8 mouse cellular contexts compared by ENCODE assay signal in the genomic region with DNA sequence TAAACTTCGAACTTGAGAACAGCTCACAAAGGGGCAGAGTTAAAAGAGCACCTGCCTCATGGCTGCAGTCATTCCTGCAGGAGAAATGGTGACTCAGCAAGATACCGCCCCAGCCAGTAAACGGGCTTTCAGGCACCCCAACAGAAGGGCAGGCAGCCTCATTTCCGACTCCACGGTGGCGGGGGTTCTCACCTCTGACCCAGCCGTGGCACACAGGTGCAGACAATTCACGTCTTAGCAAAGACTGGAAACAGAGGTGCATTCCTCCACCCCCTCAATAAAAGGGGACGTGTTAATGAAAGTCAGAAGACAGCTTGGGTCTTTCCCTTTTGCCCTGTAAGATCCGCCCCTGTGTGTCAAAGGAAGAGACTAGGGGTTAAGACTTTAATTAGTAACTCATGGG.
A peak's percentile ranks its signal among the peaks of the same experiment; 100 is the strongest.
DNase-seq lines count a peak whose midpoint lies in the region; ATAC-seq lines count a peak whose summit lies in the region.

No protein-coding gene starts in this region.

- intact Hi-C loops in heart, postnatal 25 days (cut with DNase I), result loop anchor here (2.0 to 10.0 kb wide), 4 partner anchors 17 to 701 kb away; no protein-coding TSS in a partner anchor
- intact Hi-C loops in gastrocnemius, postnatal 36 days (cut with DNase I), result no loop called here

- no peaks in the 10 kb centered on the region for H3K27me3 ChIP-seq in heart, embryonic 13.5 days (replicated peaks)
- H3K27me3 ChIP-seq in intestine, embryonic 15.5 days (replicated peaks), result no peaks in the 10 kb centered on the region
- H3K27me3 ChIP-seq in liver, embryonic 15.5 days, result peaks cover 22% of the 10 kb centered on the region

- peak overlapping the region; percentile 63 for H3K4me2 ChIP-seq in heart, embryonic 13.5 days
- peak overlapping the region; percentile 46 for H3K4me2 ChIP-seq in intestine, embryonic 15.5 days (replicated peaks)
- H3K4me2 ChIP-seq in liver, embryonic 15.5 days, result peak overlapping the region; percentile 56

- H3K4me1 ChIP-seq in heart, embryonic 13.5 days, result peaks cover 72% of the 10 kb centered on the region
- peaks cover 20% of the 10 kb centered on the region for H3K4me1 ChIP-seq in intestine, embryonic 15.5 days (replicated peaks)
- H3K4me1 ChIP-seq in liver, embryonic 15.5 days (replicated peaks), result peaks cover 19% of the 10 kb centered on the region

- H3K9ac ChIP-seq in heart, embryonic 13.5 days, result peak overlapping the region; percentile 67
- H3K9ac ChIP-seq in intestine, embryonic 15.5 days, result no peak overlapping the region
- H3K9ac ChIP-seq in liver, embryonic 15.5 days, result no peak overlapping the region

- peak overlapping the region; percentile 32; the same call in 1 of the 2 replicates for H3K27ac ChIP-seq in heart, embryonic 13.5 days (replicated peaks)
- no peak overlapping the region for H3K27ac ChIP-seq in intestine, embryonic 15.5 days
- no peak overlapping the region for H3K27ac ChIP-seq in liver, embryonic 15.5 days (replicated peaks)

- H3K9me3 ChIP-seq in heart, embryonic 13.5 days, result no peaks in the 10 kb centered on the region
- no peaks in the 10 kb centered on the region for H3K9me3 ChIP-seq in intestine, embryonic 15.5 days
- H3K9me3 ChIP-seq in liver, embryonic 15.5 days (replicated peaks), result no peaks in the 10 kb centered on the region

- WGBS in heart, embryonic 13.5 days, result 12% methylated on average over 10 of the region's 10 CpGs
- WGBS in intestine, embryonic 15.5 days, result 20% methylated on average over 10 of the region's 10 CpGs
- WGBS in liver, embryonic 15.5 days (ENCODE audit: insufficient replicate concordance), result 4% methylated on average over 10 of the region's 10 CpGs

- no peak for DNase-seq in heart, postnatal 25 days (ENCODE audit: low spot score)
- DNase-seq in embryo, embryonic 10.5 days (ENCODE audit: low spot score), result peak; percentile 67
- DNase-seq in right cerebral cortex, postnatal 10 days (ENCODE audit: low spot score in 2 of 2), result no peak
- DNase-seq in gastrocnemius, postnatal 36 days, result no peak
- no peak for DNase-seq in gastrocnemius, adult 8-10 months (ENCODE audit: low spot score in 2 of 2)

- peak overlapping the region; percentile 32 for H3K4me3 ChIP-seq in heart, embryonic 13.5 days
- no peak overlapping the region for H3K4me3 ChIP-seq in intestine, embryonic 15.5 days (replicated peaks)
- H3K4me3 ChIP-seq in liver, embryonic 15.5 days (replicated peaks), result no peak overlapping the region; the same call in 1 of the 2 replicates

- ATAC-seq in heart, embryonic 13.5 days (ENCODE audit: extremely low read depth, insufficient number of reproducible peaks, low FRiP score, low TSS enrichment), result no peak
- peak; percentile 78 for ATAC-seq in intestine, embryonic 15.5 days
- ATAC-seq in liver, embryonic 15.5 days (ENCODE audit: insufficient read depth), result no peak

- peaks cover 30% of the 10 kb centered on the region for H3K36me3 ChIP-seq in heart, embryonic 13.5 days
- H3K36me3 ChIP-seq in intestine, embryonic 15.5 days, result peaks cover 3% of the 10 kb centered on the region
- peaks cover 2% of the 10 kb centered on the region; the same call in 1 of the 2 replicates for H3K36me3 ChIP-seq in liver, embryonic 15.5 days (replicated peaks)
